Mouse (Mus musculus) testis, postnatal 10 days (tissue): ENCODE results near the gene Fam124b.

ENCODE experiments used
- DNase-seq: peaks from one replicate; pipeline ENCODE4 v3.0.0; 2021; ENCODE audit warnings: low spot score

The Fam124b gene

DNA sequence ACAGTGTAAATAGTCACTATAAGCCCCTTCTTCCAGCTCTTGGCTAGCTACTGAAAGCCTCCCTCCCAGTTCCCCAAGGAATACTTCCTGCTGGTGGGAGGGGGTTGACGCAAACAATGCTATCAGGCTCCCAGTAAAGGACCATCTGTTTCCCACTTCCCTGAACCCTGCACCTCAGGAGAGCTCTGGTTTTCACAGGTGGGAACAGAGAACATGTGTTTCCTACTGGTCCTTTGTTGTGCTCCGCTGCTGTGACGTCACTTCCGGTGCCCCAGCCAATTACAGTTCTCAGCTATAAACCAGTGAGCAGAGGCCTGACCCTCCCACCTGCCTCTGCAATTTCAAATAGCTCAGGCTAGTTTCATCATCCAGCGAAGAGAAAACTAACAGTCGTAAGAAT is at the start of gene Fam124b:
Gene Fam124b, minus strand, starts transcription at position 206 of the 400 bp plus-strand sequence.
- no peak for DNase-seq

DNA sequence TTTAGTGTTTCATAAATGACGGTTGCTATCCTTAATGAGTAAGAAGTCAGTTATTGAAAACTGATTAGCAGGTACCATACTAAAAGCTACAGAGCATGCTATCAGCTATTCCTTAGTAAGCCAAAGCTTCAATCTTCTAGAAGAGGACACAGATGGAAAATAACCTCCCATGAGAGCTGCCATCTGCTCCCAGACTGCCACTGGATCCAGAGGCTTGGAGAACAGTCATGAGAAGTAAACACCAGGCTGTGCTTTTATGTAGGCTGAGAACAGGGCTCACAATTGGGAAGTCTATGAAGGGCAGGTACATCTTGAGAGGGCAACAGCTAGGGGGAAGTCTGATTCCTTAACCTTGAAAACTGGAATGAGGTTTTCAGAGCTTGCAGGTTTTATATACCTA is 42.2 kb upstream of the Fam124b start:
- DNase-seq, result no peak

DNA sequence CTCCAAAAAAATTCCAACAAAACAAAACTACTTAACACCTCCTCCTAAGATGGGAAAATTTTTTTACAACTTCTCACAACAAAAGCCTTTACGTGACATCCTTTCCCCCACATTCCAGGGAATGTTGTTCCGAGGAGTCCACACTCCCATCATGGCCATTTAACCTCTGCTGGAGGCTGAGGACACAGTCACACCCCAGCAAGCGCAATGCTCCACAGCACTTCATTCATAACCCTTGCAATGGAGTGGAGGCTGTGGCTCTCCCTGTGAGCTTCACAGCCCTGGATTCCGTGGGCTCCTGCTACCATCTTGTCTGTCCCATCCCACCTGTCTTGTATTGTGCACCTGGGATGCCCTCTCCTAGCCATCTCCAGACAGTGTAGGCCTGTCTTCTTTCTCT is 40.4 kb upstream of the Fam124b start:
- no peak for DNase-seq

DNA sequence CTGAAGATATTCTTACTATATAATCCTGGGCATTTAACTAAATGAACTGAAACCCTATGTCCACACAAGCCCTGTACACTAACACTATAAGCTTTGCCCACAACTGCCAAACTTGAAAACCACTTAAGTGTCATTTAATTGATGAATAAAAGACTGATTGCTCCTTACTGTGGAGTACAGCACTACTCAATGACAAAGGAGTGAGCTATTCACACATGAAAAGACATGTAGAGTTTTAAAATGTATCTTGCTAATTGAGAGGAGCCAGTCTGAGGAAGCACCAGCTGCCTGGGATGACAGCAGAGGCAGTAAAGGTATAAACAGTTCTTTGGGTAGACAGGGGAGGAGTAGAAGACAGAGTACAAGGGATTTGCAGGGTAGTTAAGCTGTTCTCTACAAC is 35.0 kb upstream of the Fam124b start:
- DNase-seq, result no peak

DNA sequence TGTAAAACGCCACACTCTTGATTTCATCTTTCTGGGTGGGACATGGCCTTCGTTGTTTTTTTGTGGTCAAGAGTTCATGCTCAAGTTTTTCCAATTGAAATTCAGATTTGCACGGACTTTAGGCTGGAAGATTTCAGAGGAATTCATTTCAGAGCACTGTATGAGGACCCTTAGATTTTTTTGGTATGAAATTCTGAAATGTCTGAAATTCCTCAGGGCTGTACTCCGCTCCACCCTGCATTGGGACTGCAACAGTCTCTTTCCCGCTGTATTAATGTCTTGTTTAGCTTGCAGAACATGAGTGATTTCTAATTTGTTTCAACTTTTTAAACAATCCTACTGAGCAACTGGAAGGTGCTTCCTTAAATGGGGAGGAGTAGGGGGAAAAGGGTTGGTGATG is 32.0 kb upstream of the Fam124b start:
- DNase-seq, result no peak

DNA sequence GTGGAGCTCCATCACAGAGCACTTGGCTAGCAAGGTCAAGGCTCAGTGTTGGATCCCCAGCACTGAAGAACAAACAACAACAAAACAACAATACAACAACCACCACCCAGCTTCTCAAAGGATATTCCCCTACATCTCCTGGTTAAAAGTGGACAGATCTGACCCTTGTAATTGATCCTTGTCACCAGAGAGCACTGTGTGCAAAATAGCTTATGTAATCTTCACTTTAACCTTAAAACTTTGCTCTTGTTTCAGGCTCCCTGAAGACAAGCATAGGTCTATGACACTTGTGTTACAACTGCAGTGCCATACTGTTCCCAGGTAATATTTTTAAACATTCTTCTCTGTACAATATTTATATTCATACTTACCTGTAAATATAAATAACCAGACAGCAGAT is 28.9 kb upstream of the Fam124b start:
- no peak for DNase-seq

DNA sequence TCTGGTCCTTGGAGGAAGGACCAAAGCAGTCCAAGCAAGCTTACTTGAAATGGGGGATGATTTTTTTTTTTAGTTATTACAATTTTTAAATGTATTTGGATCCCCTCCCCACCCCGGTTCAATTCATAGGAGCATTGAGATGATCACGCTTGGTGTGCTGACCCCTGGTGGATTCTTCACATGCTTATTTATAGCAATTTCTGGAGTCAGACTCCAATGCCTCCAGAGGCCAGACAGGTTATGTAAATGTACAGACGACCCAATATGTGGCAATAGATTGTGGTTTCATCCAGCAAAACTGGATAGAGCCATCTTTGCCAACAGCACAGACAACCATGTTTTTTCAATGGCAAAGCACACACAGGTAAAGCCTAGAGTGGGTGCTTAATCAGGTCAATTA is 25.9 kb upstream of the Fam124b start:
- no peak for DNase-seq

DNA sequence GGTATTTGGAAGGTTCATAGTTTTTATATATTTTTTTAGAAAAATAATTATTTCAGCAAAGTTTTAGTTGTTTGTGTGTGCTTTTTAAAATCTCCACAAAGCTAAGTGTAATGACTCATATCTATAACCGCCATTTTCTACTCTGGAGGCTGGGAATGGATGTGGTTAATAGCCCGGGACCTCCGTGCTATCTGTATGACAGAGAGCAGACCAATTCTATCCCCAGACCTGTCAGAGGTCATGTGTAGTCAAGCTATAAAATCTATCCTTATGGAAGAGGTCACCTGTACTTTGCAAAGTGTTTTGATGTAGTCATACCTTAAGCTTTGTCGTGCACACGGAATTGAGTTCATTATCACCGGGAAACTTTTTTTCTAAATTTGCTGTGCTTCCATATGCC is 23.3 kb upstream of the Fam124b start:
- DNase-seq, result no peak

DNA sequence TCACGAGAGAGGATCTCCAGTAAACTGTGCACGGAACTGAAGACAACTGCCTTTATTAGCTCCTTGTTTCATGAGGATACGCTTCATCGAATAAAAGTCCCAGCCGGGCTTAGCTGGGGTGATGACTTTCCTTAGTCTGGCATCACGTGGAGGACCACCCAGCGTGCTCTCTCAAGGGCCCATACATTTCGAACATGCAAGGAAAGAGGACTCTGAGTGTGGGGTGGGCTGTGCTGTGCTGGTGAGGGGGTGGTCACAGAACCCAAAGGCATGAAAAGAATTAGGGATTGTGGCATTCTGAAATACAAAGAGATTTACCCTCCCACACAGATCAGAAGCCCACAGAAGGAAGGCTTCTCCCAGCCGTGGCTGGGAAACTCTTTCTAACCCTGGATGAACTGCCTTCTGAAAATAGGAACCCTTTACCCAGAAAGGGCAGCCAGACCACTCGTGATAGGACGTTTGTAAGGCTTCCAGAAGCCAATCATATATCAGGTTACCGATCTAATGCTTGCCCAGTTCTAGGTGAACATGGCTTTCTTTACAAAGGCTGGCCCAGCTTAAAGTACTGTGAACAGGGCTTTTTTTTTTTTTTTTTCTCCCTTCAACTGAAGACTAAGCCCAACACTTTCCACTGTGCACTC is 21.9 kb upstream of the Fam124b start:
- no peak for DNase-seq

DNA sequence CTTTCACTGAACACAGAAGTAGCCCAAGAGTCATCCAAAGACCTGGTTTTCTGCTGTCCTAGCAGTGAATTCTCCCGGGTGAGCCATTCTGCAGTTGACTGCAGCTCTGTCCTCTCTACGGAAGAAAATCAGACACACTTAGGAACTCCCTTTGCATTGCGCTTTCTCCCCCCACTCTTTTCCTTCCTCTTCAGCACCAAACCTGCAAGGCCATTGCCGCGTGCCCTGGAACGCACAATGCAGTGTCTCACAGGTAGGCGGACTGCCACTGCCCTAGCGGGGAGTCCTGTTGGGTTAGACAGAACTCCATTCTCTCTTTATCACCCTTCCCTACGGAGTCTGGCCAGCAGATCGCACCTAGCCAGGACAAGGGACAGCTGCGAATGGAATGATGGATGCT is 21.2 kb upstream of the Fam124b start:
- no peak for DNase-seq

DNA sequence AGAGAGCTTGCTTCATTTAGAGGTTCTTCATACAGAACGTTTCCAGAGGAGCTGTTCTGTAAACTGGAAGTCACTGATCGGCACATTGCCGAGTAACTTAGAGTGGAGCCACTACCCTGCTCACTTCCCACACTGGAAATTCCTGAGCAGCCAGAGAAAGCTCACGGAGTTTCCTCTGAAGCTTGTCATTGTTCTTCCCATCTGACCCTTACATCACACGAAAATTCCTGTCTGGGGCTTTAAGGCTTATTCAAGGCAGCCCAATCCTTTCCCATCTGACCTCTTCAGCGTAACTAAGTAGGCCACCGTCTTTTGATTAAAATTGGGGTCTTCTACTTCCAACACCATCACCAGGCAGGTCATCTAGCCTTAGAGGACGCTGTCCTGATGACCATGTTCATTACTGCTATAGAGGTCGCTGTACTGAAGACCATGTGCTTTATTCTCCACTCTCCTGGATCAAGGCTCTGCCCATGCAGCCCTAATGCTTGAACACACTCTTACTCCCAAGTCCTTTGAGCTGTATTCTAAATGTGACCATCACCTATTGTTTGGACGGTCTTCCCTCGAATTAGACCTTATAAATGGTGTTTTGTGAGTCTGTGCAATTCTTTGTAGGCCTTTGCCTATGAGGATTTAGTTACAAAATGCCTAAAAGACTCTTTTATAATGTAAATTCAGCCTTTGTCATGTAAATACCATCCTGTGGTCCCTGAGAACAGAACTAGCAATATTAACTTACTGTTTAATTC is 18.9 kb upstream of the Fam124b start:
- no peak for DNase-seq

DNA sequence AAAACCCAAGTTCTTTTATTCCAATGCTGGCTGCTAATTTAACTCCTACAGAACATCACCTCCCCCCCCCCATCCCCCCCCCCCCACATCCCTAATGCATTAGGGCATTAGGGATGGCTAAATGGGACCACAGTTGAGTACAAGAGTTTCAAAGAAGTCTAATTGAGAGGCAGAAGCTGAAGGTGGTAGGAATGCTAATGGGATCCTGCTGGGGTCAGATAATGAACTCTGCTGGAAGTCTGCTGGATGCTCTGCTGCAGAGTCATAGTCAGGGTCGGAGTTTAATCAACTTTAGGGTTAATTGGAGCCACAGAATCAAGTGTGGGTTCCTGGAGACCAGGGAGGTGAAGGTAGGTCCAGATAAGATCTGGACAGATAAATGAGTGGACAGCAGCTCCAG is 17.9 kb upstream of the Fam124b start:
- DNase-seq, result no peak

DNA sequence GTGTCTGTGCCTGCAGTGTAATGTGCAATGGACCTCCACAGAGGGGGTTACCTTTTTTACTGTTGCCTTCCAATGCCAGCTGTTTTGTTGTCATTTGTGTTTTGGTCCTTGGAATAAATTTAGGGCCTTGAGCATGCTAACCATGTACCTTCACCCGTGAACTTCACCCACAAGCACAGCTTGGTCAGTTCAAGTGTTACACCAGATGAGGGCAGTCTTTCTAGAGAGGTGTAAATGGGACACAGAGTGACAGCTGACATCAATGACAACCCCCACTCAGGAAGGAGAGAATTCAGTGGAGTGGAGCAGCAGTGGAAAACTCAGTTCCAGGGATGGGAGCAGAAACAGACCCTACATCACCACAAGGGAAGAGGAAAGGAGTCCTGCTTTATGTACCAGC is 12.3 kb upstream of the Fam124b start:
- no peak for DNase-seq

DNA sequence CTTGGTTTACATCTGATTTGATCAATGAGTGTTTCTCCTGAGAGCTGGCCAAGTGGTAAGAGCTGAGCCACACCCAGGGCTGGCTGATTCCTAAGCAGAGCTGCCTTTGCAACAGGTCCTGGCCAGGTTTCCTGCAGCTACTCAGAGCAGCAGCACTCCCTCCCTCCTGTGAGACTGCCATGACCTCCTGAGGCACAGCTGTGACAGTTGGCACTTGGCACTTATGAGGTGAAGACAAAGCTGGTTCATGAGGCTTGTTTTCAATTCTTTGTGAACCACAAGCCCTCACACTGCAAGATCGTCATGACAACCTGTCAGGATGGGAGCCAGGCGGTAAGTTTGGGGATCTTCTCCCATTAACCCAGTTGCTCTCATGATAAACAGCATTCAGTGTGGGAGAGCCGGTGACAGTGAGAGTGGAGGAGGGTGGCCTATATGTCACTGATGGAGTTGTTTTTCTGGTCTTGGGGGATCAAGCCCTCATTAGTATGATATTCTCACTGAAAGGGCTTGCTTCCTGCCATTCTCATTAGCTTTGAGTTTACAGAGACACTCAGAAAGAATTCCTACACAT is 6.7 kb upstream of the Fam124b start:
- DNase-seq, result no peak

DNA sequence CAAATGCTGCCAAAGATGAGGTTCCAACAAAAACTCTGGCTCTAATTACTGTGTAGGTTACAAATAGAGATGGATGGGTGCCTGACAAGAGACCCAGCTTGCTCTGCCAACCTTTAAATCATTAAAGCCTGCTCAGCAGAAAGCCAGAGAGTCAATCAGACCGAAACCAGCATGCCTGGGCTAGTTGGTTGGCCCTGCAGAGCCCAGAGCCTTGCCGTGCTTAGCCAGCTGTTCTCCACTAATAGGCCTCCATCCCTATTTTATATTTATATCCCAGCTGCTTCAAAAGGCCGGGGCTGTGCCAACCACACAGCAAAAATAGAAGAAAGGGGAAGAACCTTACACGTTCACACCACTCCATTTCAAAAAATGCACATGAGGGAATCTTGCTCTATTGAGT is 2.9 kb upstream of the Fam124b start:
- DNase-seq, result no peak

DNA sequence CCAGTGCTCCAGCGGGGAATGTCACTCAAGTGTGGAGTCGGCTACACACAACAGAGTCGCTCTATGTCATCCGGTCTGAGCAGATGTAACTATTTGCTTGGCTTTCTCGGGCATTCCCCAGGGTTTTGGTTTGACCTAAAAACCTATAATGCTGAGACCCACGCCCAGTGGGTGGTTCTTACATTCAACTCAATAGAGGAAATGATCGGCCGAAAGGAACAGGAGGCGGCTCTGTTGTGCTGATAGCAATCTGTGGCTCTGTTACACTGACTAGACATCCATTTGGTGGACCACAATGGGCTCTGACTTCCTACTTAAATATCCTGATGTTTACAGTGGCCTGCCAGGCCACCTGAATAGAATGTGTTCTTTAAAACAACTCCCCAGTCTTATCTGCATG is 4.4 kb downstream of the Fam124b start:
- no peak for DNase-seq

DNA sequence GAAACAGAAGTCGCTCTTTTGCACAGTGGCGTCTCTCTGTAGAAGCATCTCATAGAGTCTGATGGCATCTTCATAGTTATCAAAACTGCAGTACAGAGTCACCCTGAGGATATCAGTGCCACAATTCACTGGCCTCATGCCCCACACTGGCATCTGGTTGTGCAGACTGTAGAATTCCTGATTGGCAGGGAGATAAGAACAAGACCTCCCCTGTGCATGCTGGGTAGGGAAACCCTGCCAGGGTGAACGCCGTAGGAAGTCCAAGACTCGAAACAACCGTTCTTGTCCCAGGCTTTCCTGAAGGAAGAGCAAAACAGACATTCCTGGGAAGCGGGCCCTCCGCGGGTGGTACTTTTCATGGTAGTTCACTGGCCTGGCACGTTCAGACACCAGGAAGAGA is 5.1 kb downstream of the Fam124b start:
- no peak for DNase-seq

DNA sequence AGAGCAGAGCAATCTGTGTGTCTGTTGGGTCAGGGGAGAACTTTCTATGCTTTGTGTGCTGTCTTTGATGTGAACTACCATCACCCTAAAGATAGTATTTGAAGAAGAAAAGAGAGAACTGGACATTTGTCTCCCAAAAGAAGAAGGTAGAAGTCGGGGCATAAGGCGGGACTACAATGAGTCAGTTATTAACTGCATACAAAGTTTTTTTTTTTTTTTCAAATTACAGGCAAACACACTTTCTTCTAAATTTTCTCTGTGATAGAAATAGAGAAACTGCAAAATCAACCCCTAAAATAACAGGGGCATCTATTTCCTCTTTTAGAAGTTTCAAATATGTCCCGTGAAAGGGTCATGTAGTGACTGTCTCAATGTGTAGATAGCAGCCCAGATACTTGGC is 16.0 kb downstream of the Fam124b start:
- DNase-seq, result no peak

DNA sequence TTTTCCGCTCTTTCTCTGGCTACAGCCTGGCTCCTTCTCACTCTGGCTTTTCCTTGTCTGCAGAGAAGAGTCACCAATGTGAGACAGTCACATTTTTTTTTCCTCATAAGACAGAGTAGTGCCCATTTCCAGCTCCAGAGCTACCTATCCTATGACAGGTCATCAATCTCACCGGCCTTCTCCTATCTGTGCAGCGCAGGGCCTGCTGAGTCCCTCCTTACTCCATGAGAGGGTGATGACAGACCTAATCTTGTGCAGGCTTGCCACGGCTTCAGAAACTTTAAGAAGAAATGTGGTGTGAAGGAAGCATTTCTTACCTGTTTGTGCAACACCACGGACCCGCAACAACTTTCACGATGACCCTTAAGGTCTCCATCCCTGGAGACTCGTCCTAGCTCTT is 25.4 kb downstream of the Fam124b start:
- no peak for DNase-seq

DNA sequence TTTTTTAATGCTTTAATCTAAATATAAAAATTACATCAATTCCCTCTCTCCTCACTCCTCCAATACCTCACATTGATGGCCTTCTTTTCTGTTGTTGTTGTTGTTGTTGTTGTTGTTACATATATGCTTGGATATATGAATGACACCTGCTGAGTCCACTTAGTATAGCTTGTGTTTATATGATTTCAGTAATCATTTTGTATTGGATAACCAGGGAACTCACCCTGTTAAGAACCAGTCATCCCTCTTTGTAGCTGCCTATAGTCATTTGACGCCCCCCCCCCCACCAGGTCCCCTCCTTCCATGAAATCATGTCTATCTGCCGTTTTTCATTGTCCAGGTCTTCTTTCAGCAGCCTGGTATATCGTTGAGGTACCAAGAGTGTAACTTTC is 36.9 kb downstream of the Fam124b start:
- no peak for DNase-seq

DNA sequence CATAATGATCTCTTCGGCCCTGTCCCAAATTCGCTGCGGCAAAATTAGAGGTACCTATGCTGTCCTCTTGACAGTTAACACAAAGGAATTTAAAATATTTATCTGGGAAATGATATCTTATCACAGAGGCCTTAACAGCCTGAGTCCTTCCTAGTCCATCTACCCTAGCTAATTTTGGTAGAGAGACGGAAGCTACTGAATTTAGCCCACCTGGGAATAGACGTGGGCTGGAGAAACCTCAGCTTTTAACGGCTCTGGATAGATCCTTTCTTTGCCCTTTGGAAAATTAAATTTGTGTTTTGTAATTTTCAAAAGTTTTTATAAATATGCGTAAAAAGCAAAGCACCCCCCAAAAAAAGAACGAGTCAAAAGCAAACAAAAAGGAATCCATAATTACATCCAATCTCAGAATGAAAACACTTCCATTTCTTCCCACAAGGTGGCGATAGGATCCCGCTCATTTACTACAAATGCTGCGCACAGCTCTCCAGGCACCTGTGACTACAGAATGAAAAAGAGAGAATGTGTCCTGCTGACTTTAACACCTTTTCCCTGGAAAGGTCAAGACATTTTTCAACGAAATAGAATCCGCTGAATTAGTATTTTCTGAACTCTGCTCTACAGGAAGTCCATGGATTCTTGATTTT is 37.4 kb downstream of the Fam124b start:
- DNase-seq, result peak; percentile 60

DNA sequence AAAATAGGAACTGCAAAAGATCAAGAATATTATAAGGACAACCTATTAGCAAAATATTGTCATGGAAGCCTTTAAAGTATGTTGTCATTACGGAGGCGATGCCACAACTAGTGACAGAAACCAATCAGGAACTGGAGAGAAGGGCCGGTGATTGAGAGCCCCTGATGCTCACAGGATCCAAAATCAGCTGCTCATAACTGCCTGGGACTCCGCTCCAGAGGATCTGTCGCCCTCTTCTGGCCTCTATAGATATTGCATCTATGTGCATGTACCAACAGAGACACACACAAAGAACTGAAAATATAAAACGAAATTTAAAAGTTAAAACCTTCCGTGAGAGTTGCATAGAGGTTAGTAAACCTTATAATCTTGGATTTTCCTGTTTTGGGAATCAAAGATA is 38.1 kb downstream of the Fam124b start:
- DNase-seq, result no peak

DNA sequence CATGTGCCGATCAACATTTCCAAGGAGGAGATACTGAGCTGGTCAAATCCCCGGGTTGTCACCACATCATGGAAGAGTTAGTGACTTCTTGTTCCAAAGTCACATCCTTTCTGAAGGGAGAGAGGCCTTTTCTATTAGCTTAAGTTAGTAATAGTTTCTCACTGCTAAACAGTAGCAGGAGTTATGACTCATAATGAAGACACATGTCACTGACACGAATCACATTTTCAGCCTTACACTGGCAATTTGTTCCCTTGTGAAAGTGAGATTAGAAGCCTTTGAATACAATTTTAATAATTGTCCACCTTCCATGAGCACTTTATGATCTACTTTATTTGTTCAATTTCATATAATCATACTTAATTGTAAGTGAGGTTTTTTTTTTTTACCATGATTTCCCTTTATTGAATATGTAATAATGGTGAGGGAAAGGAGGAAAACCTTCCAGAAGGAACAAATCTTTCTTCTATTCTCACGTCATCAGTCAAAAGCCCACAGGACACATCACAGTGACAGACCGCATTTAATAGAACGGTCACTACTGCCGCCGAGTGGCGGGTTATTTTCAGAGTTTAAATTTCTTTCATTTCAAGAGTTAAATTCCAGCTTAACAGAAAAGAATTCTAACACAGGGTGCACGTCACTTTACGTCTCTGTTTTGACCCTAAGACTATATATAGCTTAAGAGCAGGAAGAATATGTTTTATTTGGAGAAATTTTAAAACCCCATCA is 40.5 kb downstream of the Fam124b start:
- DNase-seq, result no peak
